Mouse (Mus musculus): ENCODE data around the gene Ugt1a2.

Ugt1a2 gene

GRCm38 (mm10) chr1:88234646-88235045 is 34.2 kb downstream of the Ugt1a2 start:
- no peak for DNase-seq

DNA sequence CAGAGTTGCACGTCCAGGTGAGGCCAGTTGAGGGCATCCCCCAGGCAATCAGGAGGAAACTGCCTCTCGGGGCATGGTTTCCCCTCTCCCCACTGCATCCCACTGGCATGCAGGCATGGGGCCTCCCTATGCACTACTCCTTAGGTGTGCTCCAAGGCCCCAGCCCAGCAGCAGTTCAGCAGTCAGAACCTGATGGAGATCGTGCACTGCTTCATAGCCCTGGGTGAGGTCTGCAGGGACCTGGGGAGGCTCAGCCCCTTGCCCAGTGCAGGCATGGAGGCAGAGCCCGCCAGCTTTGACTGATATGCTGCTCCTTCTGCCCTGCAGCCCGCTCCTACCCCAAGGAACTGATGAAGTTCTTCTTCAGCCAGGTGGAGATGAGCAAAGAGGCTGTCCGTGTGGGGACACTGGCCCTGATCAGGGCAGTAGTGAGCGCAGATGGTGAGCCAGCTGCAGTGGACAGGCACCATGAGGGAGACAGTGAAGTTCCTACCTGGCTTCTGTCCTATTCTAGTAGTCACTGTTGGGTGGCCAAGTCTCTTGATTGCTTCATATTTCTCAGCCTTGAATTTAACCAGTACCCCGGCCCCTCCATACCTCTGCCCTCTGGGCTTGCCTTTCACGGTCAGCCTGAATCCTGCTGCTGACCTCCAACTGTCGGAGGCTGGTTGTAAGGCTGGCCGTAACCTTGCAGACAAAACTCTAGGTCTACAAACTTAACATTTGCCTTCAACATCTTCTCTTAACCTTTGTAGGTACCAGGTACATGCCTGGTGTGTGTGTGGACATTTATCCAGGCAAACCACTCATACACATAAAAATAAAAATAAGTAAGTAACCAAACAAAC is 34.9 kb downstream of the Ugt1a2 start:
- no peak for DNase-seq

DNA sequence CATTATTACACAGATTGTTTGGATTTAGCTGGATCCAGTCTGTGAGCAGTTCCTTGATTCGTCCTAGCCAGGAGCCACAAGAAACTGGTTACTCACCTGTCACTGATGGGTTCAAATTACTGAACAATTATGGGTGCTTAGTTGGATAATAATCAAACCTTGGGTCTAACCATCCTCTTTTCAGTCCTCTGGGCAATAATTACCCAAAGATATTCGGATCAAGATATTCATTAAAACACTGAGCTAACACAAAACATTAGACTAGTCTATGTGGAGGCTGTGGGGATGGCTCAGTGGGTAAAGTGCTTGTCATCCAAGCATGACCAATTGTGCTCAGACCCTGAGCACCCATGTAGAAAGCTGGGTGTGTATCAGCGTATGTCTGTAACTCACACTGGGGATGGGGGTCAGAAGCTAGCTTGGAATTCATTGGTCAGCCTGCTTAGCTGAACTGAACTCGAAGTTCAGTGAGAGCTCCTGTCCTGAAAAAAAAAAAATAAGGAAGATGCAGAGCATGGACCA is 35.6 kb downstream of the Ugt1a2 start:
- DNase-seq, result no peak

DNA sequence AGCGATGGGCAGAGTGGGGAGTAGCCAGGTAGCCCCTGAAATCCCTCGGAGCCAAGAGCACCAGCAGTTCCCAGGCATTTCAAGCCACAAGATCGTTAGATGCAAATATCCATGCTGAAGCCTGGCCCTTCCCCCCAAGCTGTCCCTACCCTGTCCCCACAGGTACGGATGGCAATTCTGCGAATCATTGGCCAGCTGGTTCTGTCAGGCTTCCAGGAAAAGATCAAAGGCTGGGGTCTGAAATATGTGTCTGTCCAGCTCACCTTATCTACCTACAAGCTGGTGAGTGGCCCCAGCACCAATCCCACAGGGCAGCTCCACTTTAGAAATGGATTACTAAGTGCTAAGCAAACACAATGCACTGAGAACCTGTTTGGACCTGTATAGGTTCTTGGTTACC is 36.9 kb downstream of the Ugt1a2 start:
- no peak for DNase-seq

GRCm38 (mm10) chr1:88238771-88239170 is 38.4 kb downstream of the Ugt1a2 start:
- no peak for DNase-seq

DNA sequence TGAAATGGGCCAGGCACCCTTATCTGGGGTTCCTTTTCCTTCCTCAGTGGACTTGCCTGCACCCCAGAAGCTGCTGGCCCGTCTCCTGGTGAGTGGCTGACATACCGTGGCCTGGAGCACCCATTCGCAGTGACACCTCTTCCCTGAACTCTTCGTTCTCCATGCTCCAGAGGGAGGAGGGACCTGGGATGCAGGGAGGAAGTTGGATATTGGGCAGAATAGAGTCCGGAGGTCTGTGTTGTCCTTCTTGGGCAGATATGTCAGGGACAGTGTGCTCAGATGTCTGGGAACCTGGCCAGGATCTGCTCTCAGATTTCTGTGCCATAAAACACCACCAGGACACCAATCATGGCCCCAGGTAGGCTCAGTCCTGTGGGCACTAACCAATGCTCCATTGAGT is 39.7 kb downstream of the Ugt1a2 start:
- no peak for DNase-seq

DNA sequence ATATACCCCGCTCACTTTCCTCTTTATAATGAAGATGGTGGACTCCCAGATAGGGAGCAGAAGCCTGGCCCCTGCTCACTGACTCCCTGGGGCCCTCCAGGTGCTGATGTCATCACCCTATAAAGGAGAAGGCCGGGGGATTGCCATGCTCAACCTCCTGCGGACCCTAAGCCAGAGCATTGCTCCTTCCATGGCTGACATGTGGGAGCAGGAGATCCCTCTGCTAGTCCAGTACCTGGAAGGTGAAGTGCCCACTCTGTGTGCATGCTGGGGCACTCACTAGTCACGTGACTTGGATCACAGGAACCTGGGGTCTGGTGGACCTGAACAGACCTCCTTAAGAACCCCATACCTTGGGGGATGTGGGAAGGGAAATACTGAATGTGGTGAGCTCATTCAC is 40.2 kb downstream of the Ugt1a2 start:
- no peak for DNase-seq

DNA sequence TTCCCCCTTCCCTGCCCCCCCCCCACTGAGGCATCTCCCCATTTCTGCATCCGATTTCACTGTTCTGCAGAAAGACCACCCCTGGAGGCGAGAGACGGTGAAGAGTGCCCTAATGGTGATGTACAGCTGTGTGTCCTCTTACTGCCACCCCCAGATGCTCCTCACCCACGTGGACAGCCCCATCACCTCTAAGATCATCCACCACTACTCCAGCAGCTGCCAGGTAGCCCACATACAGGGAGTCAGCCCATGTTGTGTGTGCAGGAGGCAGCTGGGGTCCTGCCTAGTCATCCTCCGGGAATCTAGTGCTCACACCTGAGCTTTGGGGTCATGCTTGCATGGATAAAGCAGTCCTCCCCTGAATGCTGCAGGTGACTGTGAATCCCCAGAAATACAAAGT is 43.5 kb downstream of the Ugt1a2 start:
- DNase-seq, result no peak

DNA sequence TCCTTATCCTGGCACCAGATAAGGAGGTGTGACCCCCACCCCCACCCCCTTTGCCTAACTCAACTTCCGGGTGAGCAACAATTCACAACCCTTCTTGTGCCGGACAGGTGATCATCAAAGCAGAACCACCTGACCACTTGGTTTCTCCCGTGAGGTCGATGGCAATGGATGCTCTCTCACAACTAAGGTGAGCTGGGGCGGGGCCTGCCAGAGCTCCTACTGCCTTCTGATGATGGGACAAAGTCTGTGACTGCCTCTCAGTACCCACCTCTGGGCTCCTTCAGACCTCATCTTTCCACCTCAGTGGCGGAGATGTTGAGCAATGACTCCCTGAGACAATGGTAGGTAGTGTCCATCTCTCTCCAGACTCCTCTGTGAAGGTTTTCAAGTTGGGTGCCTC is 45.5 kb downstream of the Ugt1a2 start:
- DNase-seq, result no peak

- no peak for DNase-seq
Measured at GRCm38 (mm10) chr1:88246386-88246785, 46.0 kb downstream of the Ugt1a2 start.

- no peak for DNase-seq
Measured at GRCm38 (mm10) chr1:88247660-88248059, 47.3 kb downstream of the Ugt1a2 start.

DNA sequence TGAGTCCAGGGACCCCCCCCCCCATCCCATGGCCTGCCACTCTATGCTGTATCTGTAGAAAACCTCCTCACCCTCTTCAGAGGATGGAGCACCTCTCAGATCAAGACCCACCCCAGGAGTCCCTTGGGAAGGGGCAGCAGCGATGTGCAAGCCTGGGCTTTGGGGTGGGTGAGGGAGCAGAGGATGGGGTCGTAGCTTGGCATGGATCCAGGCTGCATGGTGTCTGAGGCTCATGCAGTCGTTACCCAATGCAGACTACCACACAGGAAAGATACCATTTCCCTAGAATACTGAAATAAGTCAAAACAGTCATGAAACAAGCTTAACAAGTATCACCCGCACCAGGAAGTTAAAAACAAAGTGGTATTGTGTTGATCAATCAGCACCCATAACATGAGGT is 48.3 kb downstream of the Ugt1a2 start:
- DNase-seq, result no peak

DNA sequence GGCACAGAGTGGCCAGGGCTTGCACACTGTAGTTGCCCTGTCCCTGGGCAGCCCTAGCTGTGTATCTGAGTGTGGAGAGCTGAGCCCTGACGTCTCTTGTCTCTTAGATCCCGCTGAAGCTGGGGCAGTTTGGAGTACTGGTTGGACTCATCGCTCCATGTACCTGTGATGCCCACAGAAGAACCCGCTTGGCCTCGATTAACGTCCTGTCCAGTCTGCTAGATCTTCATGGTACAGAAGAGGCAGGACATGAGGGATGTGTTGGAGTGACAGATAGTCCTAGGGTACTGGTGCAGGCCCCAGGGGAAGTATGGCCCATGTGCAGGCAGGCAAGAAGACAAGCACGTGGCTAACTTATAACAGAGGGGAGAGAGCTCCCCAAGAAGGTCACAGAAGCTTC is 49.2 kb downstream of the Ugt1a2 start:
- DNase-seq, result no peak

GRCm38 (mm10) chr1:88250023-88250422 is 49.6 kb downstream of the Ugt1a2 start:
- no peak for DNase-seq

GRCm38 (mm10) chr1:88253106-88253505 is 52.7 kb downstream of the Ugt1a2 start:
- DNase-seq, result no peak

GRCm38 (mm10) chr1:88253540-88253939 is 53.1 kb downstream of the Ugt1a2 start:
- no peak for DNase-seq

GRCm38 (mm10) chr1:88254793-88255465 is 54.5 kb downstream of the Ugt1a2 start:
- DNase-seq, result no peak

GRCm38 (mm10) chr1:88255466-88255857 is 55.1 kb downstream of the Ugt1a2 start:
- no peak for DNase-seq

GRCm38 (mm10) chr1:88255989-88256754 is 55.8 kb downstream of the Ugt1a2 start:
- no peak for DNase-seq

DNA sequence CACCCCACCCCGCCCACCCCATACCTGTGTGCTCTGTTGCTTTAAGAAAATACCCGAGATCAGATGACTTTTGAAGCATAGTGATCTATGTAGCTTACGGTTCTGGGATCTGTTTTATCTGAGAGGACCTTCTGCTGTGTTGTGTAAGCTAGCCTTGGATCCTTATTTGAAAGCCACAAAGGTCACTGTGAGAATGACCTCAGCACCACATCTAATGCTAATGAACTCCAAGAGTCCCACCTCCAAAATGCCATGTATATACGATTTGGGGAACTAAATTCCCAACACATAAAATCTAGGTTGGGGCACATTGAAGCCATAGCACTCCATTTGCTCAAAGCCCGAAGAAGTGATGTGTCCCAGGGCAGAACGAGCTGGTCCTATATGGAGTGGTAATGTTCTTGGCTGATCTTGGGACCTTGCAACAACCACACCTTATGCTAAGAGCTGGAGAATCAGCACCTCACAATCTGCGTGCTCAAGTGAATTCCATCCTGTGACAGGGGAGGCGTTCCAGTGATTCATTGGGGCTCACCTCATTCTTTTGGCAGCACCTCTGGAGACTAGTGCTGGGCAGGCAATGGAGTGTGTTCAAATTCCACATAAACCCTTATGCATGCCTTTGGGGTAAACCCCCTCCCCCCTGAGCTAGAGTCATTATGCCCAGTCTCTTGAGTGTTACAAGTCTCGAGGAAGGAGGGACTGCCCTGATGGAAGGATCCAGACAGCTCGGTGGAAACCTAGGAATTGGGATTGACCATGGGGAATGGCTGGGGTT is 56.7 kb downstream of the Ugt1a2 start:
- DNase-seq, result no peak

- no peak for DNase-seq
Measured at GRCm38 (mm10) chr1:88257681-88258080, 57.3 kb downstream of the Ugt1a2 start.

- no peak for DNase-seq
Measured at GRCm38 (mm10) chr1:88258361-88258760, 58.0 kb downstream of the Ugt1a2 start.
